Mouse (Mus musculus) small intestine, adult 2 months (tissue): Measurements from ENCODE around the gene Adgrg6. TPM values are rescaled to one million over a fixed set of nuclear protein-coding genes. Genes with fewer than 3 reads are reported as not detected.

Source experiments
- H3K27ac ChIP-seq: fragments of 200-500 bp; 2 replicates; pipeline ENCODE4 v1.5.1; 2012; ENCODE audit warnings: low read depth, low read length, control low read depth, inconsistent platforms; ENCODE audit not compliant: insufficient read depth
- H3K27me3 ChIP-seq: fragments of 200-500 bp; 2 replicates; pipeline ENCODE4 v1.6.1; 2012; ENCODE audit warnings: mild to moderate bottlenecking, moderate library complexity, low read length, inconsistent platforms; ENCODE audit not compliant: control insufficient read depth, insufficient read depth
- H3K36me3 ChIP-seq: fragments of 200-500 bp; 2 replicates; pipeline ENCODE4 v1.6.1; 2012; ENCODE audit warnings: mild to moderate bottlenecking, low read length, control low read depth, inconsistent platforms; ENCODE audit not compliant: control insufficient read depth, insufficient read depth
- H3K4me1 ChIP-seq: fragments of 200-500 bp; 2 replicates; pipeline ENCODE4 v1.6.1; 2012; ENCODE audit warnings: low read length, inconsistent platforms, mixed read lengths; ENCODE audit not compliant: control insufficient read depth, insufficient read depth, insufficient read length
- H3K4me3 ChIP-seq: fragments of 200-500 bp; 2 replicates; pipeline ENCODE4 v1.5.1; 2012; ENCODE audit warnings: low read depth, mild to moderate bottlenecking, control low read depth, inconsistent platforms, low read length, moderate library complexity
- CTCF ChIP-seq: fragments of 200-500 bp; IDR thresholded peaks from 2 replicates; pipeline ENCODE4 v1.5.1; 2012; ENCODE audit warnings: low read depth, mild to moderate bottlenecking, control low read depth, inconsistent platforms, low read length, moderate library complexity, mixed read lengths; ENCODE audit not compliant: insufficient replicate concordance, insufficient read length; ENCODE audit errors: extremely low read depth
- POLR2A ChIP-seq: fragments of 200-500 bp; IDR thresholded peaks from 2 replicates; pipeline ENCODE4 v1.6.1; 2012; ENCODE audit warnings: low read depth, mild to moderate bottlenecking, control low read depth, inconsistent platforms, low read length, moderate library complexity
- WGBS: fragments of 180-500 bp; shearing (Covaris S2); methylation state at CpG from one replicate; pipeline ENCODE4 v1.1.7; 2018; 5-methylcytosine and 5-hydroxymethylcytosine counted together
- polyA plus RNA-seq: library from polyadenylated mRNA; depleted of rRNA; stranded (reverse); fragments of >200 nt; gene quantifications from 2 replicates; pipeline ENCODE4 v1.2.3, GENCODE M21; 2012

Adgrg6 gene
- polyA plus RNA-seq, 1 experiment, result 0.82 TPM

DNA sequence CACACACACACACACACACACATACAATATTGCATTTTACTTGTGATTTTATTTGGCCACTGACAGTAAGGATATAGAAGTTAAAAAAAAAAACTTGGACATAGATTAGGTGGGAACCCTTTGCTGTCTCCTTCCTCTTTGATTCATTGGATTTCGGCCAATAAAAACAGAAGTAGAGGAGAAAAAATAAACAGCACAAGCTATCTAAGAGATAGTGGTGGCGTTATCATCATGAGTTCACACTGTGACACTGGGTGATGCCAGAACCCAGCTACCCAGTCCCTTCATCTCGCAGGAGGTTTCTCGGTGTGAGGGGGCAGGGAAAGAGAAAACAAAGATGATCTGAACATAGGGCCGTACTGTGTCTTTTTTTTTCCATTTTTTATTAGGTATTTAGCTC lies 62.2 kb downstream of the Adgrg6 start:
- WGBS, result 31% methylated on average over 5 of the region's 5 CpGs
- no peak overlapping the region for H3K27ac ChIP-seq
- no peaks in the 10 kb centered on the region for H3K36me3 ChIP-seq
- H3K4me1 ChIP-seq, result no peaks in the 10 kb centered on the region
- no peak overlapping the region for H3K4me3 ChIP-seq
- no peaks in the 10 kb centered on the region for H3K27me3 ChIP-seq
- TF ChIP-seq POLR2A (no peak), CTCF (no peak)

DNA sequence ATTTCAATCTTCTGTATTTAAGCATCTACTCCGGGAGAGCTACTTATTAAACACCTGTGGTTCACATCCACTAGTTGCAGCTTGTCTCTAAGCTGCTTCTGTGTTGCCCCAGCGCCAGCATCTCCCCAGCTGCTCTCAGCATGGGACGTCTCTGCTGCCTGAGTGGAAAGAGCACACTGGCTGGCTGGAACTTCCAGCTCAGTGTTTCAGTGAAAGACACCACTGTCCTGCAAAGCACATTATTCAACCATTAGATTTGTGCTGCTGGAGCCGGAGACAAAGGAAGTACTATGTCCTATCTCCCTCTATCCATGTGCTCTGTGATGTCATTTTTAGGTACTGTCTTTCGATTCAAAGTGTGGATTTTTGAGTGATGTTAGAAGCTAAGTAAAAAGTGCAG lies 63.0 kb downstream of the Adgrg6 start:
- H3K36me3 ChIP-seq, result no peaks in the 10 kb centered on the region
- no peak overlapping the region for H3K4me3 ChIP-seq
- 66% methylated on average over 5 of the region's 5 CpGs for WGBS
- no peaks in the 10 kb centered on the region for H3K27me3 ChIP-seq
- TF ChIP-seq CTCF (no peak), POLR2A (no peak)
- no peak overlapping the region for H3K27ac ChIP-seq
- no peaks in the 10 kb centered on the region for H3K4me1 ChIP-seq

DNA sequence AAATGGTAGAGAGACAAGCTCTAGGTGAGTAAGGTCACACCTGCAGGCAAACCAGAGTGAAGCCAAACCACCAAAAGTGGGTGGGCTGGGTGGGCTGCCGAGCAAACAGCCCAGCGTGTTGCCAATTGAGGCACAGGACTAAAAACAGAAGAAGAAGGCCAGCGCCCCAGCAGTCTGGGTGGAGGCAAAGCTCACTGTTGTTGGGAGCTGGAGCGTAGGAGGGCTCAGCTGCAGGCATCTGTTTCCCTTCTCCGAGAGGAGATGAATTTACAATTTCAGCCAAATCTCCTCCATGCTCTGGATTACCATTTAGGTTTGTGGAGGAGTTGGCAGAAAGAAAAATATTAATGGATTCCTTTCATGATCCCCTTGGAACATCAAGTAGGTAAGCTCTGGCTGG lies 64.5 kb downstream of the Adgrg6 start:
- H3K4me3 ChIP-seq, result no peak overlapping the region
- no peaks in the 10 kb centered on the region for H3K4me1 ChIP-seq
- H3K27ac ChIP-seq, result no peak overlapping the region
- no peak for TF ChIP-seq CTCF
- no peak for TF ChIP-seq POLR2A
- 84% methylated on average over 5 of the region's 5 CpGs for WGBS
- H3K36me3 ChIP-seq, result no peaks in the 10 kb centered on the region
- no peaks in the 10 kb centered on the region for H3K27me3 ChIP-seq

DNA sequence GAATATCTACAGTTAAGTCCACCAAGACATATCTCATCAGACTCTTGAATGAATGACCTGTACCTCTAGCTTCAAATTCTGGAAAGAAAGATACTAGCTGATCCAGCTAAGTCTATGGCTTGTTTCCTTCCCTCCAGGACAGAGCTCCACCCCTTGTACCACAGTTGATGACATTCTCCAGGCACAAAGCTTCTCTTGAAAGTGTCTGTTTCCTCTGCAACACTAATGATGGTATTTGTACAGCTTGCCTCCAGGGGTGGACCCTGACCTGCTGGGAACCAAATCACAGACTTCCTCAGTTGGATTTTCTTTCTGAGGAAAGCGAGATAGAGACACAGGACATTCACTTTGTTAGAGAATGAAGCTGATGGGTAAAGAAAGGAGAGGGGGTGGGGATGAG lies 69.1 kb downstream of the Adgrg6 start:
- Histone ChIP-seq H3K36me3 (no peaks in the 10 kb centered on the region), H3K4me1 (no peaks in the 10 kb centered on the region), H3K27ac (no peak overlapping the region), H3K4me3 (no peak overlapping the region), H3K27me3 (no peaks in the 10 kb centered on the region)
- no peak for TF ChIP-seq POLR2A
- no peak for TF ChIP-seq CTCF
- 72% methylated on average over 1 of the region's 1 CpGs for WGBS

DNA sequence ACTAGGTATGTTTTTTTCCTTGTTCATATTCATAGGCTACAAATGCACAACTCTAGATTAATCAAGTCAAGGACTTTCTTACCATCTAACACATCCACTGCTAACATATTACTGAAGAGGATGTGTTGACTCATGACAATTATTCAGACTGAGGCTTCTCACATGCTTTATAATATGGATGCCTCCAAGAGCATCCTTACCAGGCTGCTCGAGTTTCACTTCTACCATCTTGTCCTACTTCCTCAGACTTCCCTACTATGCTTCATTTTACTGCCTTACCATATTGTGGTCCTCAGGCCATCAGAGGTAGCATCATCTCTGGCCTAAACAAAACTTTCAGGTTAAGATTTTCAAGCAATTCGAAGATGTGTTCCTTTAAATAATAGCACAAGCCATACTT lies 69.8 kb downstream of the Adgrg6 start:
- Histone ChIP-seq H3K4me1 (no peaks in the 10 kb centered on the region), H3K36me3 (no peaks in the 10 kb centered on the region), H3K27me3 (no peaks in the 10 kb centered on the region), H3K4me3 (no peak overlapping the region), H3K27ac (no peak overlapping the region)
- WGBS, result 81% methylated on average over 2 of the region's 2 CpGs
- TF ChIP-seq CTCF, result no peak
- TF ChIP-seq POLR2A, result no peak

DNA sequence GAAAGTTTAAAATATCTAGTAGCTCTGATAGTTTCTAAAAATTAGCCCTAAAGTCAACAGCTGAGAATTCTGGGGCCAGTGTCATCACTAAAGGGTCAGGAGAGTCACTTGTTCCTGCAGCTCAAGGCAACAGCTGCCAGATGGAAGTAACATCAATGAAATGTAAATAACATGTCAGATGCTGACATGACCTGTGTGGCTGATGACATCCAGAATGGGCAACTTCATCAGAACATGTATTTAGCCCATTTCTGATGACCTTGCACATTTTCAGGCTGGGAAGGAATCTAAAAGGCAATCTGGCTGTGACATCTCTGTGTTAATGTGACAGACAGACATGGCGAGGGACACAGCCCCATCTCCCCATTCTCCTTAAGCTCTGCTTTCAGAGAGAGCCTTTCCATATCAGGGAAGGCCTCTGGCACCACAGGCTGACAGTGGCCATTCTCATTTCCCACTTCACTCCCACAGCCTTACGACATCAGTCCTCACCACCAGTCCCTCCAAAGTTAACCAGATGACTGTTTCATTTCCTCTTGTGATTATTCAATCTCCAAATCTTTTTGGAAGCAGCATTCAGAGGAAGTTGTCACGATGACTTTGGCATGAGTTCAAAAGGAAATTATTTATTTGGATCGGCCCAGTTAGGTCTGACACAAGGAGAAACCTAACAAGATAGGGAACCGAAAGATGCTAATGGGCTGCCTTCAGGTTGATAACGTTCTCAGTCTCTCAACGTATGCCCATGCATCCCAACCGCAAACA lies 70.7 kb downstream of the Adgrg6 start:
- TF ChIP-seq POLR2A, result no peak
- TF ChIP-seq CTCF, result no peak
- H3K4me1 ChIP-seq, result no peaks in the 10 kb centered on the region
- 65% methylated on average over 8 of the region's 8 CpGs for WGBS
- H3K27ac ChIP-seq, result no peak overlapping the region
- no peak overlapping the region for H3K4me3 ChIP-seq
- H3K27me3 ChIP-seq, result no peaks in the 10 kb centered on the region
- H3K36me3 ChIP-seq, result no peaks in the 10 kb centered on the region

DNA sequence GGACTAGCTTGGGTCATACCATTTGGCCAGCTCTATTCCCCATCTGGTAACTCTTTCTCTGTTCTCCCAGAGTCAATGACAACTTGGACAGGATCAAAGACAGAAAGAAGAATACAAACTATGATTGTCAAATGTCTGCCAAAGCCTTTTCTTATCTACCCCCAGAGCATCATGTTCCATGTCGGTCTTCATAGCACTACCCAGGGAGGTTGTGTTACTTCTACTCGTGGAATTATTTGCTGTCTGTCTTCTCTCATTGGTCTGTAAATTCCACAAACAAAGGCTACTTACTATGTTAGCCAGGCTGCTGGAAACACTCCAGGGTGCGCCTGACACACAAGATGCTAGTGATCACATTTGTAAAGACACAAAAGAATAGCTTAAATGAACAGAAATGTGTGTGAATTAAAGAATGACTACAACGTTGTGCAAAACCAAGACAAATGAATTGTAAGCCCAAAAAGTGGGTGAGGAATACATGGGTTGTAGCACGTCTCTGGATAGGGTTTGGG lies 74.4 kb downstream of the Adgrg6 start:
- WGBS, result 66% methylated on average over 5 of the region's 5 CpGs
- TF ChIP-seq CTCF, result no peak
- no peak for TF ChIP-seq POLR2A
- no peaks in the 10 kb centered on the region for H3K27me3 ChIP-seq

More for the DNA sequence above, 74.4 kb downstream of the Adgrg6 start:
- Histone ChIP-seq H3K27ac (no peak overlapping the region), H3K4me1 (no peaks in the 10 kb centered on the region), H3K4me3 (no peak overlapping the region), H3K36me3 (no peaks in the 10 kb centered on the region)
